Mouse (Mus musculus) natural killer cell, adult 2 months (primary cell): Measurements from ENCODE around the gene Ergic1.

Source experiments
- DNase-seq, 2 experiments: peaks; one replicate each; pipeline ENCODE4 v3.0.0; 2022; ENCODE audit warnings: low spot score in 2 of 2

Ergic1 gene

GRCm38 (mm10) chr17:26600913-26601447 lies 39.7 kb downstream of the Ergic1 start:
- no peak for DNase-seq

GRCm38 (mm10) chr17:26601514-26601913 lies 40.2 kb downstream of the Ergic1 start:
- DNase-seq, result no peak

- DNase-seq, result no peak
Observed at GRCm38 (mm10) chr17:26601926-26602325, 40.6 kb downstream of the Ergic1 start.

GRCm38 (mm10) chr17:26602371-26602885 lies 41.1 kb downstream of the Ergic1 start:
- no peak for DNase-seq

GRCm38 (mm10) chr17:26603311-26603710 lies 42.0 kb downstream of the Ergic1 start:
- DNase-seq, result no peak

- peak in 1 of 2 experiments; percentile 54 for DNase-seq
Observed at GRCm38 (mm10) chr17:26605636-26606035, 44.3 kb downstream of the Ergic1 start.

GRCm38 (mm10) chr17:26606516-26606915 lies 45.2 kb downstream of the Ergic1 start:
- DNase-seq, result no peak

GRCm38 (mm10) chr17:26608348-26608747 lies 47.1 kb downstream of the Ergic1 start:
- no peak for DNase-seq

- DNase-seq, result no peak
Observed at GRCm38 (mm10) chr17:26608877-26609276, 47.6 kb downstream of the Ergic1 start.

GRCm38 (mm10) chr17:26609820-26610219 lies 48.5 kb downstream of the Ergic1 start:
- DNase-seq, result no peak

- DNase-seq, result no peak
Observed at GRCm38 (mm10) chr17:26611328-26611727, 50.0 kb downstream of the Ergic1 start.

GRCm38 (mm10) chr17:26611918-26612317 lies 50.6 kb downstream of the Ergic1 start:
- DNase-seq, result no peak

GRCm38 (mm10) chr17:26614286-26614685 lies 53.0 kb downstream of the Ergic1 start:
- DNase-seq, result no peak

- DNase-seq, result no peak
Observed at GRCm38 (mm10) chr17:26614708-26615486, 53.6 kb downstream of the Ergic1 start.

GRCm38 (mm10) chr17:26616696-26617095 lies 55.4 kb downstream of the Ergic1 start:
- no peak for DNase-seq

- no peak for DNase-seq
Observed at GRCm38 (mm10) chr17:26618498-26618897, 57.2 kb downstream of the Ergic1 start.

GRCm38 (mm10) chr17:26619577-26619976 lies 58.3 kb downstream of the Ergic1 start:
- DNase-seq, result no peak

- no peak for DNase-seq
Observed at GRCm38 (mm10) chr17:26620292-26620691, 59.0 kb downstream of the Ergic1 start.

- peak in 1 of 2 experiments; percentile 27 for DNase-seq
Observed at GRCm38 (mm10) chr17:26620786-26621766, 59.8 kb downstream of the Ergic1 start.

GRCm38 (mm10) chr17:26621912-26622311 lies 60.6 kb downstream of the Ergic1 start:
- DNase-seq, result no peak

- no peak for DNase-seq
Observed at GRCm38 (mm10) chr17:26623991-26624390, 62.7 kb downstream of the Ergic1 start.

GRCm38 (mm10) chr17:26624999-26625398 lies 63.7 kb downstream of the Ergic1 start:
- DNase-seq, result no peak
